Mouse (Mus musculus) left cerebral cortex, postnatal 14 days (tissue): ENCODE measurements at regions not wholly inside any gene's neighbourhood (a gene's known extent, or its start where the extent isn't known, plus 50 kb on each side); places are given as distances from the start of the nearest gene placed in this dataset.
"Not testable (repeated sequence)": the region's sequence is repeated elsewhere in the genome, so short reads cannot be mapped to it uniquely, and the experiment has no call there.

Experiments used
- DNase-seq, 2 experiments: peaks; one replicate each; pipeline ENCODE4 v3.0.0; 2021 to 2022; ENCODE audit warnings: low spot score in 2 of 2, mixed read lengths in 1 of 2
- intact Hi-C: fragments of 180-260 bp; cut with DNase I; formaldehyde crosslinking; loops from one replicate; pipeline ENCODE4 v1.15.1; 2025

DNA sequence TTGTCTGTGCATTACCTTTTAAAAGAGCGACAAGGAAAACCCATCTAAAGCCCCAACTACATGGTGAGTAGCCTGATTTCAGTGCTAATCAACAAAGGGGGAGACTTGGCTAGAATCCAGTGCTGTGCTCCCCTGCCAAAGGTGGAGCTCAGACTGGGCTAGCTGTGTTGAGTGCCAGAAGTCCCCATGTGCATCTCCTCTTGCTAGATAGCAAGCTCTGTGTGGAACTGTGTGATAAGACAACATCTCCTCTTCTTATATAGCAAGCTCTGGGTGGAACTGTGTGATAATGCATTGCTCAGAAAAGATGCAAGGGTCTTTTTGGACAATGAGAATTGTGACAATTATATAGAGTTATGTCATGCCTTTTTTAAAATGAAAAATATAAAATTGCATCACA is 741.4 kb downstream of the Adam6a start:
- intact Hi-C loops = no loop called here
- DNase-seq = no peak

DNA sequence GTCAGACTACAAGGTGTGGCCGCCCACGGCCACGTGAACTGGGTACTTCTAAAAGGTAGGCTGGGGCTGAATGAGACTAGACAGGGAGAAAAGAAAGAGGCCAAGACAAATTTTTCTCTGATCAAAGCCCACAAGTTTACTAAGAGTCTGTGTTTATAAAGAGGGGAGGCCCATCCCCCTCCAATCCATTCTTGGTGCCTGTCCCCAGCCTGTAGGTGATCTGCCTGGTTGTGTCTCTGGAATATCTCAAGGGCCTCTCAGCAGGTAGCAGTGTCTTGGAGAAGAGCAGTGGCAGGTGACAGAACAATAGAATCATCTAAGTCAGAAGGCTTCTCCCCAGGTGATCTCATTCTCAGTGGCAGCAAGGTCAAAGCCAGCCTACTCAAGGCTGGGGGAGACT is 743.3 kb downstream of the Adam6a start:
- no peak for DNase-seq
- intact Hi-C loops = no loop called here

GRCm38 (mm10) chr12:114291083-114291482 is 747.4 kb downstream of the Adam6a start:
- intact Hi-C loops = no loop called here
- no peak for DNase-seq

- no peak for DNase-seq
- intact Hi-C loops = no loop called here
Observed at GRCm38 (mm10) chr12:114299771-114300170, 756.1 kb downstream of the Adam6a start.

DNA sequence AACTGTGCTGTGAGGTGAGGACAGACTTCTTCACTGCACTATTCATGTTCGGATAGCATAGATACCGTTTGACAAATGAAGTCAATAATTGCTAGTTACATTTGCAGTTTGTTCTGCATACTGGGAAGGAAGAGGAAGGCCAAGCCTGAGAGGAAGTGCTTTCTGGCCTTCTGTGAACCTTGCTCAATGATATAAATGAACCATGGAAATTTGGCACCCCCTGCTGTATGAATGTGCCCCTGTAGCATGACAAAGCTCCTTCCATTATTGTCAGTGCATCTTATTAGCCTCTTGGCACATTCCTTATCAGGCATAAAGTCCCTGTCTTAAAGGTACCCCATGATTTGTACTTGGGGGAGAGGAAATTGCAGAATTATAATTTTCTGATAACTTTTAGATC is 758.0 kb downstream of the Adam6a start:
- DNase-seq = no peak
- intact Hi-C loops = no loop called here

- no peak for DNase-seq
- intact Hi-C loops = no loop called here
Observed at GRCm38 (mm10) chr12:114332552-114332951, 788.8 kb downstream of the Adam6a start.

GRCm38 (mm10) chr12:114366276-114366675 is 822.6 kb downstream of the Adam6a start:
- DNase-seq = no peak
- intact Hi-C loops = no loop called here

DNA sequence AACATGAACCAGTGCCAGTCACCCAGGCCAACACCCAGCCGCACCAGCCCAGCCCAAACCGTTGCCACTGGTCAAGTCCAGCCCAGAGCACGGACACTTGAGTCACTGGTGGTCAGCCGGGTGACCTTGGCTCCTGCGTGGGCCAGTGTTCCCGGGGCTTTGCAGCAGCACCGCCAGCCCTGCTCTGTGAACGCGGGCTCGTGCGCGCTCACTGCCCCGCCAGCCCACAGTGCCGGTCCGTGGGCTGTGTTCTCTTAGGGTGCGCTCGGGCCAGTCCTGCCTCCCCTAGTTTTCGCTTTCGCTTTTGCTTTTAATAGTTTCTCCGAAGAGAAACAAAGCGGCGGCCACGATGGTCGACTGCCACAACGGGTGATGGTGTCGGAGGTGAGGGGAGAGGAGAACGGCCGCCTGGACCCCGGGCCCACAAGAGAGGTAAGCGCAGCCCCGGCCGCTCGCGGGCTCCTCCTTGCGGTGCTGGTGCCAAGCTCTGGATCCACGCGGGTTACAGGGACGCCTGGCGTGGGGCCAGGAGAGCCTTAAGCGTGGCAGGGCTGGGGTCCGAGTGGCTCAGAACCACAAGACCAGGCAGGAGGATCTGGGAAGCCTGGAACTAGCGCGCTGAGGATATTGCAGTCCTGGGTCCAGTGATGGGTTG is 835.1 kb downstream of the Adam6a start:
- DNase-seq = peak in 1 of 2 experiments; percentile 0
- intact Hi-C loops = not testable (repeated sequence)

- no peak for DNase-seq
- intact Hi-C loops = no loop called here
Observed at GRCm38 (mm10) chr12:114391447-114391846, 847.7 kb downstream of the Adam6a start.

- intact Hi-C loops = no loop called here
Observed at GRCm38 (mm10) chr12:114406206-114406605, 862.5 kb downstream of the Adam6a start.

DNA sequence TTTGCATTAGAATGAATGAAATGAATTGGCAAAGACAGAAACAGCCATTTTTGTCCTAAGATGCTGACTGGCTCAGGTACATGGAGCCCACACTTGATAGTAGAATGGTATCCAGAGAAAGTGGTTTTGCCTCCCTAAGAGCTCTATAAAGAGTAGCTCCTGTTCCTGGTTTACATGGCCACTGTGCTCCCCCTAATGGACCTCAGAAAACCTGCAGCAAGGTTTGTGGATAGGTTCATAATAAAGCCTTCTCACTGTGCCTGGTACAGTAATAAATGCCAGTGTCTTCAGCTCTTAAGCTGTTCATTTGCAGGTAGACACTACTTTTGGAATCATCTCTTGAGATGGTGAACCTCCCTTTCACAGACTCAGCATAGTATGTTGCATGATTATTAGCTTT is 890.8 kb downstream of the Adam6a start:
- DNase-seq = no peak
- intact Hi-C loops = no loop called here

More at GRCm38 (mm10) chr12:114406206-114406605, 862.5 kb downstream of the Adam6a start:
- DNase-seq = no peak

GRCm38 (mm10) chr12:114462037-114462436 is 918.3 kb downstream of the Adam6a start:
- no peak for DNase-seq
- intact Hi-C loops = no loop called here

GRCm38 (mm10) chr12:114462566-114462965 is 918.9 kb downstream of the Adam6a start:
- intact Hi-C loops = no loop called here
- DNase-seq = no peak

GRCm38 (mm10) chr12:114468857-114469256 is 925.1 kb downstream of the Adam6a start:
- no peak for DNase-seq
- intact Hi-C loops = no loop called here

- intact Hi-C loops, DNase-seq: not testable (repeated sequence)
Observed at GRCm38 (mm10) chr12:114472678-114473077, 929.0 kb downstream of the Adam6a start.

DNA sequence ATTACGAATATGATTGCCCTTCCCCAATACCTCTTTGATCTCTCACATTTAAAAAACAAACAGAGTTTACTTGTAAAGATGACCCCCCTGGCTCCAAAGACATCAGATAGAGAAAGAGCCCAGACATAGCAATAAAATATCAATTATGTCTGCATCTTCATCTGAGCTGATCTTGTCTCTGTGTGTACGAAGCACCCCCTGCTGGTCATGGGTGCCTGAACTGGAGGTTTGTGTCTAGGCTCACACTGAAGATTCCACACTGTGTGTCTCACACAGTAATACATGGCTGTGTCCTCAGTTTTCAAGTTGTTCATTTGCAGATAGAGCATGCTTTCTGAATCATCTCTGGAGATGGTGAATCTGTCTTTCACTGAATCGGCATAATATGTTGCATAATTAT is 935.0 kb downstream of the Adam6a start:
- intact Hi-C loops = loop anchor here (5.0 kb wide), 1 partner anchor 44 kb away; no protein-coding TSS in a partner anchor

GRCm38 (mm10) chr12:114493500-114494031 is 949.9 kb downstream of the Adam6a start:
- intact Hi-C loops, DNase-seq: not testable (repeated sequence)

More for the DNA sequence above, 935.0 kb downstream of the Adam6a start:
- no peak for DNase-seq

DNA sequence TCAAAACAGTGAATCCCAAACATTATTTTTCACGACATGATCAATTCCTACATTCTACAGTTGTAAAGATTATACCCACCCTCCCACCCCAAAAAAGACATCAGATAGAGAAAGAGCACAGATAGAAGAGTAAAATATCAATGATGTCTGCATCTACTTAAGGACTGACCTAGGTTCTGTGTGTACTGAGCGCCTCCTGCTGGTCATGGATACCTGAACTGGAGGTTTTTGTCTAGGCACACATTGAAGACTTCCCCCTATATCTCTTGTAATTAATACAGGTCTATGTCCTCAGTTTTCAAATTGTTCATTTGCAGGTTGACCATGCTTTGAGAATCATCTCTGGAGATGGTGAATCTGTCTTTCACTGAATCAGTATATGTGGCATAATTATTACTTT is 952.0 kb downstream of the Adam6a start:
- no peak for DNase-seq
- intact Hi-C loops = no loop called here

GRCm38 (mm10) chr12:114513143-114513542 is 969.4 kb downstream of the Adam6a start:
- no peak for DNase-seq
- intact Hi-C loops = no loop called here

DNA sequence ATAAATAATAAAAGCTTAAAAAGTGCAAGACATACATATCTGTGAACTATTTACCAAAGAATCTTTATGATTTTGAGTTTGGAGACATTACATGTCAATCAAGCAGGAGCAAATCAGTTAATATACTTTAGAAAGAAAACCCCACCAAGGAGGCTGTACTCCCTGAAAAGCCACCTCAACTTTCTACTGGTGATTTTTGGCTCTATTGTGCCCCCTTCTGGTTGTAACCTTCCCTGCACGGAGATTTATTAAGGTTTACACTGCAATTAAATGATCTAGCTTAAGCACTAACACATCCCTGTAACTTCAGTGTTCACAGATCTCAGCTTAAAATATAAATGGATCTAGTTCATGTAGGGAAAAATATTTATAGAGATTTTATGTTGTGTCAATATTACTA is 998.4 kb downstream of the Adam6a start:
- intact Hi-C loops, DNase-seq: not testable (repeated sequence)

GRCm38 (mm10) chr12:114544931-114545330 is 1001.2 kb downstream of the Adam6a start:
- intact Hi-C loops = not testable (repeated sequence)

More at GRCm38 (mm10) chr12:114544931-114545330, 1001.2 kb downstream of the Adam6a start:
- DNase-seq = not testable (repeated sequence)
